Mouse (Mus musculus) spleen, adult 2 months (tissue): ENCODE measurements around the gene Stx1b. TPM values are rescaled to one million over a fixed set of nuclear protein-coding genes. Genes with fewer than 3 reads are reported as not detected.

Experiments
- DNase-seq, 2 experiments: peaks; one replicate each; pipeline versions ENCODE4 v3.0.0 to v3.0.0-alpha.2; 2012 to 2021; ENCODE audit warnings: low spot score in 2 of 2, low read depth in 1 of 2
- H3K27ac ChIP-seq: fragments of 200-500 bp; 2 replicates; pipeline ENCODE4 v1.5.1; 2012; ENCODE audit warnings: low read length, inconsistent platforms; ENCODE audit not compliant: insufficient read depth
- H3K27me3 ChIP-seq: fragments of 200-500 bp; 2 replicates; pipeline ENCODE4 v1.6.1; 2012; ENCODE audit warnings: mild to moderate bottlenecking, moderate library complexity, low read length, inconsistent platforms; ENCODE audit not compliant: control insufficient read depth, insufficient read depth
- H3K36me3 ChIP-seq: fragments of 200-500 bp; 2 replicates; pipeline ENCODE4 v1.6.1; 2012; ENCODE audit warnings: mild to moderate bottlenecking, low read length, inconsistent platforms; ENCODE audit not compliant: control insufficient read depth, insufficient read depth
- H3K4me1 ChIP-seq: fragments of 200-500 bp; 2 replicates; pipeline ENCODE4 v1.6.1; 2011; ENCODE audit warnings: inconsistent platforms; ENCODE audit not compliant: control insufficient read depth, insufficient read depth, insufficient read length
- H3K4me3 ChIP-seq: fragments of 200-500 bp; 2 replicates; pipeline ENCODE4 v1.5.1; 2011; ENCODE audit warnings: mild to moderate bottlenecking, inconsistent platforms; ENCODE audit not compliant: insufficient read depth, insufficient read length; ENCODE audit errors: extremely low read depth
- CTCF ChIP-seq: fragments of 200-500 bp; IDR thresholded peaks from 2 replicates; pipeline ENCODE4 v1.5.1; 2011; ENCODE audit warnings: mild to moderate bottlenecking, inconsistent platforms; ENCODE audit not compliant: insufficient read depth, insufficient read length, insufficient replicate concordance; ENCODE audit errors: extremely low read depth
- POLR2A ChIP-seq: fragments of 200-500 bp; IDR thresholded peaks from 2 replicates; pipeline ENCODE4 v1.6.1; 2011; ENCODE audit warnings: low read depth, low read length, inconsistent platforms
- WGBS: fragments of 180-500 bp; shearing (Covaris S2); methylation state at CpG from one replicate; pipeline ENCODE4 v1.1.7; 2018; 5-methylcytosine and 5-hydroxymethylcytosine counted together
- polyA plus RNA-seq: library from polyadenylated mRNA; depleted of rRNA; stranded (reverse); fragments of >200 nt; gene quantifications from 2 replicates; pipeline ENCODE4 v1.2.3, GENCODE M21; 2012

Gene Stx1b
- polyA plus RNA-seq, 1 experiment = 1.4 TPM

DNA sequence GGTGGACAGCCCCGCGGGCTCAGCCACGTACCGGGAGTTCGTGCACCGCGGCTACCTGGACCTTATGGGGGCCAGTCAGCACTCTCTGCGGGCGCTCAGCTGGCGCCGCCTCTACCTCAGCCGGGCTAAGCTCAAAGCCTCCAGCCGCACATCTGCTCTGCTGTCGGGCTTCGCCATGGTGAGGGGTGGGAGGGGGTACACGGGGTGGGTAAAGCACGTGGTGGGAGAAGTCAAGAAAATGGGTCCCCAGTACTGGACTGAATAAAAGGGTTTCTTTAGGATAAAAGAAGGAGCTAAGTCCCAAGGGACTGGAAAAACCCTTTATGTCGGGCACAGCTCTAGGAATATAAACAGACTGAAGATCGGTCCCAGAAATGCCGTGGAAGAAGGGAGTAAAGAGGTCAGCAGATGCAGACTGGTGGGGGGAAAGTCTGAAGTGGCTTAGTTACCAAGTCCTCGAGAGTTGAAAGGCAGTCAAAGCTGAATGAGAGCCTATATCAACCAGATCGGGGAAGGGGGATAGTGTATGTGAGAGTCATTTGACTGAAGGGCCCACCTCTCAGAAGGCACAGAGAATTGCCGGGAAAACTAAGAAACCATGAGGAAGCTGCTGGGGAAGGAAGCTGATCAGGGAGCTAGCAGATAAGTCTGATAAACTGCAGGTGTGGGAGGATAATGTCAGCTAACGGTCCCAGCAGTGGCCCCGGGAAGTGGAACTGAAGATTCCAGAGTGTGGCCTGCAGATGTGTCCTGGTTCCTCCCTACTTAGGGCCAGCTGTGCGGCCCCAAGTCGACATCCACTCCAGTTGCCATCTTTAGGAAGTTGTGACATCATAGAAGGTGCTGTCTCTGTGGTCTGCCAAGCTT lies 54.1 kb downstream of the Stx1b start:
- H3K4me1 ChIP-seq = peaks cover 3% of the 10 kb centered on the region; the same call in 1 of the 2 replicates
- WGBS = 3% methylated on average over 27 of the region's 27 CpGs

DNA sequence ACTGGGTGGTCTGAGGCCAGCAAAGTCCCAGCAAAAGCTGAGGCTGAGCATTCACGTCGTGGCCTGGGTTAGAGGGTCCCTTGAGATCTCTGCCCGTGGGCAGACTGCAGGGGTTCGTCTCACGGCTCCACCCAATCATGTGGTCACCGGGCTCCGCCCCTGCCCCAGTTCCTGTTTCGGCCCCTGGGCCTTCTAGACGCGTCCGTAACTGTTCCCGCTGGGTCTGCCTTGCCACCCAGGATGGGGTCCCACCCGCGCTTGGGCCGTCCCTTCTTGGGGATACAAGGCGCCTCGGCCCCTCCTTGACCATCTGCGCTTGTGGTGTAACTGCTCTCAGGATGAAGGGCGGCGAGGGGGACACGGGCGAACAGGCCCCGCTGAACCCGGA lies 54.7 kb downstream of the Stx1b start, which contains the start of gene Orai3:
Gene Orai3, plus strand, starts transcription at position 165 of the 388 bp plus-strand sequence.
- no peaks in the 10 kb centered on the region for H3K27me3 ChIP-seq
- TF ChIP-seq POLR2A = peak; percentile 95
- TF ChIP-seq CTCF = no peak
- H3K4me1 ChIP-seq = peaks cover 3% of the 10 kb centered on the region; the same call in 1 of the 2 replicates
- peak within 1 kb of the TSS; percentile 93 for H3K27ac ChIP-seq
- peak; percentile 56 to 87 for DNase-seq
- H3K4me3 ChIP-seq = peak within 1 kb of the TSS; percentile 95
- WGBS = under 1% methylated on average over 24 of the region's 24 CpGs
- no peaks in the 10 kb centered on the region for H3K36me3 ChIP-seq

More for the DNA sequence above, 54.1 kb downstream of the Stx1b start:
- no peaks in the 10 kb centered on the region for H3K36me3 ChIP-seq
- no peak for TF ChIP-seq POLR2A
- no peak for TF ChIP-seq CTCF
- no peak for DNase-seq
- peak overlapping the region; percentile 95 for H3K4me3 ChIP-seq
- peak overlapping the region; percentile 93 for H3K27ac ChIP-seq
- H3K27me3 ChIP-seq = no peaks in the 10 kb centered on the region

- 1% methylated on average over 16 of the region's 16 CpGs for WGBS
- peak overlapping the region; percentile 95 for H3K4me3 ChIP-seq
- DNase-seq = peak; percentile 39 to 56
- no peaks in the 10 kb centered on the region for H3K36me3 ChIP-seq
- H3K27me3 ChIP-seq = no peaks in the 10 kb centered on the region
- no peak for TF ChIP-seq POLR2A
- no peak for TF ChIP-seq CTCF
- H3K4me1 ChIP-seq = peaks cover 4% of the 10 kb centered on the region; the same call in 1 of the 2 replicates
- H3K27ac ChIP-seq = peak overlapping the region; percentile 93
Observed at GRCm38 (mm10) chr7:127768997-127769593, 55.3 kb downstream of the Stx1b start.

DNA sequence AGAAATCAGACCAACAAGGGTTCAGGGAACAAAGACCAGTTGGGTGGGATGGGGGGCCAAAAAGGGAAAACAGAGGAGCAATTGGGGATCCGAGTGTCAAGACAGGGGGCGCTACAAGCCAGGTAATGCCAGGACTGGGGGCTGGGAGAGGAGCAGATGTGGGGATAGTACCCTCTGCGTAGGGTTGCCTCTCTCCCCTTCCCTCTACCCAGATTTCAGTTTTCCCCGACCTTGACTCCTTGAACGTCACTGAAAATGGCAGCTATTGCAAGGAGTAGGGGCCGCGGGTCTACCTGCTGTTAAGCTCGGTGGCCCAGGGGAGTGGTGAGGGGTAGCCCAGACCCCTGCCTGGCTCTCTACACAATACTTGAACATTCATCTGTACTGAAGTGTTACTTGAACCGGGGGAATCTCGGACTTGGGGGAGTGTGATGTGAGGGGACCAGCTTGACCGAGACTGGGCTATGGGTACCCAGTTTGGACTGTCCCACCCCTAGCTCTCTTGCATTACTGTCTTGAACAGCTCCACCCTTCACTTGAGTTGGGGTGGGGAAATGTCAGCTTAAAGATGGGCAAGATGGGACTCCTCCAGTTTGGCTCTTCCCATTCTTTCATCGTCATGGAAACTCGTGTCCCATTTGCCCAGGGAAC lies 55.9 kb downstream of the Stx1b start:
- no peaks in the 10 kb centered on the region for H3K36me3 ChIP-seq
- DNase-seq = no peak
- H3K27ac ChIP-seq = no peak overlapping the region
- WGBS = 65% methylated on average over 13 of the region's 13 CpGs
- H3K27me3 ChIP-seq = no peaks in the 10 kb centered on the region
- H3K4me1 ChIP-seq = peaks cover 5% of the 10 kb centered on the region; the same call in 1 of the 2 replicates
- TF ChIP-seq CTCF = peak; percentile 15; the same call in 1 of the 2 replicates
- no peak for TF ChIP-seq POLR2A
- no peak overlapping the region for H3K4me3 ChIP-seq

DNA sequence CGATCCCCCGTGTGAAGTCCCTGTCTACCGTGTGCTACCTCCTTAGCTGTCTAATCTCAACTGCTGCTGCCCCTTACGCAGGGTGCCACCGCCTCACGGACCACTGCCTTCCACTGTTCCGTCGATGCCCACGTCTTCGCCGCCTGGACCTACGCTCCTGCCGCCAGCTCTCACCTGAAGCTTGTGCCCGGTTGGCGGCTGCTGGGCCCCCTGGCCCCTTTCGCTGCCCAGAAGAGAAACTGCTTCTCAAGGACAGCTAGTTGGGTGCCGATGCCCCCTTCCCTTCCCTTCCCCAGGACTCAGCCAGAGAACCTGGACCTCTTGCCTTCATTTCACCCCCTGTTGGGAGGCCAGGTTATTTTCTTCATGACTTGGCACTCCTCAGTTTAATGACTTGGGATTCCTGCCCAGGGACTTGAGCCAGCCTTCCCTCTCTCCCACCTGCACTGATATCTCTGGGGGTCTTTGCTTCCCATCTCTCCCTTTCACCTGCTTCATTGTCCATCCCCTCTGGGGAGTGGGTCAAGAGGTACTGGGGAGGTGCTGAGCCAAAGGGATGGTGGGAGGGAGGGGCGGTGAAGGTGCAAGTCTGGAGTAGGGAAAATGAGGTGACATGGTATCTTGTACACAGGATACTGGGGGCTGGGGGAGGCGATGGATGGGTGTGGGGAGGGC lies 56.5 kb downstream of the Stx1b start:
- Histone ChIP-seq H3K27me3 (no peaks in the 10 kb centered on the region), H3K4me3 (no peak overlapping the region), H3K36me3 (no peaks in the 10 kb centered on the region), H3K4me1 (peaks cover 5% of the 10 kb centered on the region; the same call in 1 of the 2 replicates), H3K27ac (peak overlapping the region; percentile 16; the same call in 1 of the 2 replicates)
- no peak for DNase-seq
- TF ChIP-seq CTCF = no peak
- no peak for TF ChIP-seq POLR2A
- 87% methylated on average over 19 of the region's 19 CpGs for WGBS
